Mouse (Mus musculus) myocyte (in vitro differentiated cells): Measurements from ENCODE around the gene Atp8b4.

Experiments used
- CEBPB ChIP-seq: IDR thresholded peaks from 2 replicates; pipeline ENCODE4 v1.6.1; 2011; ENCODE audit warnings: mild to moderate bottlenecking, moderate library complexity; ENCODE audit not compliant: poor library complexity, insufficient read depth, severe bottlenecking
- E2F4 ChIP-seq: IDR thresholded peaks from one replicate; pipeline ENCODE4 v1.6.1; 2011; ENCODE audit warnings: mild to moderate bottlenecking, control low read depth, moderate library complexity; ENCODE audit not compliant: insufficient read depth
- MYOD1 ChIP-seq, 3 experiments: IDR thresholded peaks; one replicate each; pipeline ENCODE4 v1.6.1; 2011; ENCODE audit warnings: control low read depth in 2 of 3, low read depth in 2 of 3, mild to moderate bottlenecking in 2 of 3, moderate library complexity in 1 of 3; ENCODE audit not compliant: insufficient read length in 2 of 3, control insufficient read depth in 1 of 3
- MYOG ChIP-seq, 3 experiments: IDR thresholded peaks; one replicate each; pipeline ENCODE4 v1.6.1; 2011; ENCODE audit warnings: control low read depth in 2 of 3, low read depth in 2 of 3, mild to moderate bottlenecking in 2 of 3; ENCODE audit not compliant: insufficient read length in 2 of 3, control insufficient read depth in 1 of 3, insufficient read depth in 1 of 3
- POLR2A ChIP-seq: IDR thresholded peaks from one replicate; pipeline ENCODE4 v1.6.1; 2011; ENCODE audit warnings: low read depth, mild to moderate bottlenecking, control low read depth, moderate library complexity; ENCODE audit not compliant: insufficient read length
- POLR2AphosphoS2 ChIP-seq: IDR thresholded peaks from one replicate; pipeline ENCODE4 v1.6.1; 2011; ENCODE audit warnings: low read depth, control low read depth; ENCODE audit not compliant: insufficient read length
- SRF ChIP-seq: IDR thresholded peaks from one replicate; pipeline ENCODE4 v1.6.1; 2011; ENCODE audit warnings: low read depth; ENCODE audit not compliant: control insufficient read depth, insufficient read length
- TCF12 ChIP-seq: IDR thresholded peaks from one replicate; pipeline ENCODE4 v1.6.1; 2011; ENCODE audit warnings: mild to moderate bottlenecking, control low read depth; ENCODE audit not compliant: poor library complexity, insufficient read depth, severe bottlenecking
- USF1 ChIP-seq: IDR thresholded peaks from one replicate; pipeline ENCODE4 v1.6.1; 2011; ENCODE audit warnings: low read depth, mild to moderate bottlenecking, control low read depth, moderate library complexity

DNA sequence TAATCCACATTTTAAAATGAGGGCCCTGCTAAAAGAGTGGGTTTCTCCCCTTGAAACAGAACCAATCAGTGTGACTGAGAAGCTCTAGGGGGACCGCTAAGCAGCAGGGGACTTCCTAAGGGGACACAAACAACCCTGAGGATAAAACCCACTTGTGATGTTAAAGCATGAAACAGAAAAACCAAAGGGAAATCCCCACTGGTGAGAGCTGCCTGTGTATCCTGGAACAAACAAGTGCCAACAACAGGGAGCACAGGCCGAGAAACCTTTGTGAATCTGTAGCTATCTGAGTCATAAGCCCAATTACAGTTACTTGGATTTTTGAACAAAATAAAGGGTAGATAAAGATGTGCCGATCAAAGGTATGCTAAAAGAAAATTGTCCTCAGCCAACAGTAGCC lies 168.7 kb downstream of the Atp8b4 start:
- TF ChIP-seq MYOD1 (IDR thresholded peaks at IDR 0.05; ENCODE audit: control insufficient read depth in 1 of 3, insufficient read length in 2 of 3, low read depth in 2 of 3): no peak
- TF ChIP-seq POLR2A: no peak
- no peak for TF ChIP-seq USF1
- no peak for TF ChIP-seq CEBPB
- no peak for TF ChIP-seq SRF
- no peak for TF ChIP-seq TCF12
- no peak for TF ChIP-seq POLR2AphosphoS2
- no peak for TF ChIP-seq MYOG (IDR thresholded peaks at IDR 0.05; ENCODE audit: control insufficient read depth in 1 of 3, insufficient read depth in 1 of 3, insufficient read length in 2 of 3, low read depth in 2 of 3)
- TF ChIP-seq E2F4: no peak
